Mouse (Mus musculus) bone marrow, adult 2 months (tissue): ENCODE measurements around the gene Zfp462. TPM values are rescaled to one million over a fixed set of nuclear protein-coding genes. Genes with fewer than 3 reads are reported as not detected.
"Not testable (repeated sequence)": the region's sequence is repeated elsewhere in the genome, so short reads cannot be mapped to it uniquely, and the experiment has no call there.

ENCODE experiments used
- H3K27ac ChIP-seq: fragments of 200-500 bp; 2 replicates; pipeline ENCODE4 v1.5.1; 2012; ENCODE audit warnings: low read depth, mild to moderate bottlenecking, control low read depth, inconsistent platforms, low read length; ENCODE audit not compliant: control insufficient read depth, poor library complexity, insufficient read depth
- H3K4me1 ChIP-seq: fragments of 200-500 bp; 2 replicates; pipeline ENCODE4 v1.6.1; 2011; ENCODE audit warnings: low read length; ENCODE audit not compliant: control insufficient read depth, insufficient read depth
- H3K4me3 ChIP-seq: fragments of 200-500 bp; replicated peaks from 2 replicates; pipeline ENCODE3; 2011; ENCODE audit warnings: mild to moderate bottlenecking, low read depth, low read length, control low read depth; ENCODE audit not compliant: control insufficient read depth
- CTCF ChIP-seq: fragments of 200-500 bp; IDR thresholded peaks from 2 replicates; pipeline ENCODE4 v1.5.1; 2011; ENCODE audit warnings: low read length, control low read depth; ENCODE audit not compliant: control insufficient read depth, insufficient read depth
- POLR2A ChIP-seq: fragments of 200-500 bp; IDR thresholded peaks from 2 replicates; pipeline ENCODE4 v1.6.1; 2011; ENCODE audit warnings: low read depth, mild to moderate bottlenecking, control low read depth, low read length, borderline replicate concordance; ENCODE audit not compliant: control insufficient read depth
- WGBS: fragments of 180-500 bp; shearing (Covaris S2); methylation state at CpG from one replicate; pipeline ENCODE4 v1.1.7; 2018; 5-methylcytosine and 5-hydroxymethylcytosine counted together
- polyA plus RNA-seq: library from polyadenylated mRNA; stranded (reverse); fragments of >200 nt; gene quantifications from 2 replicates; pipeline ENCODE4 v1.2.4, GENCODE M21; 2011; ENCODE audit warnings: low replicate concordance; ENCODE audit not compliant: missing spikeins, insufficient read depth, insufficient read length

The Zfp462 gene
- polyA plus RNA-seq, 1 experiment = 2.1 TPM

DNA sequence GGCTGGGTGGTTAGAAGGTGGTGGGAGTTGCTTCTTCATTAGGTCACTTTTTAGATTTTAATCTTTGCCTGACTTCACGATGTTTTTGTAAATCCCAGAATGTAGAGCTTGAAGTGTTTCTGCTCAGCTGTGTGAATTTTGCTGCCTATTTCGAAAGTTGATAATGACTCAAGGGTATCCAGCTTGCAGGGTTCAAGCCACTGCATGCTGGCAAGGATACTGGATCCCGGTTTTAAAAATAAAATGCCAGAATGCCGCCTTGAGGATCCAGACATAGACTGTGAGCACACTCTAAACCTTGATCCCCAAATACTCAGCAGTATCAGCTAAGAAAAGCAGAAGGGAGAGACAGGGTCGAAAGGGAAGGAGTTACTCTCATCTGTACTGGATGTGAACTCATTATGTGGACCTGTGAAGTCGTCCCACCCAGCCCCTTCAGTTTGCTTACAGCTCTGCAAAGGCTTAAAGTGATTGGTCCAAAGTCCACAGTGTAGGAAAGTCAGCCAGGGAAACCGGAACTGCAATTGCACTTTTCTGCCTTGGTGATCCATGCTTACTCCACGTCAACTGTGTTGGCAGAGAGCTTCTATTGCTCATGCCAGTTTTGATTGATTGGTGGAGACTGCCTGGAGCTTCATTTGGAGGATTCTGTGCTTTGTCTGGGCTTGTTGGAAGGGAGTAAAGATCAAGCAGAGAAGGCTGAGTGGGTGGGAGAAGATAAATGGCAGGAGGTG lies 28.1 kb downstream of the Zfp462 start:
- no peak overlapping the region for H3K27ac ChIP-seq
- 70% methylated on average over 8 of the region's 8 CpGs for WGBS

GRCm38 (mm10) chr4:54979771-54980472 lies 35.1 kb downstream of the Zfp462 start:
- no peaks in the 10 kb centered on the region for H3K4me1 ChIP-seq
- 36% methylated on average over 13 of the region's 13 CpGs for WGBS
- TF ChIP-seq CTCF = no peak
- TF ChIP-seq POLR2A = no peak
- H3K4me3 ChIP-seq = no peak overlapping the region
- no peak overlapping the region for H3K27ac ChIP-seq

More for the DNA sequence above, 28.1 kb downstream of the Zfp462 start:
- no peak overlapping the region for H3K4me3 ChIP-seq
- no peak for TF ChIP-seq POLR2A
- no peak for TF ChIP-seq CTCF
- no peaks in the 10 kb centered on the region for H3K4me1 ChIP-seq

DNA sequence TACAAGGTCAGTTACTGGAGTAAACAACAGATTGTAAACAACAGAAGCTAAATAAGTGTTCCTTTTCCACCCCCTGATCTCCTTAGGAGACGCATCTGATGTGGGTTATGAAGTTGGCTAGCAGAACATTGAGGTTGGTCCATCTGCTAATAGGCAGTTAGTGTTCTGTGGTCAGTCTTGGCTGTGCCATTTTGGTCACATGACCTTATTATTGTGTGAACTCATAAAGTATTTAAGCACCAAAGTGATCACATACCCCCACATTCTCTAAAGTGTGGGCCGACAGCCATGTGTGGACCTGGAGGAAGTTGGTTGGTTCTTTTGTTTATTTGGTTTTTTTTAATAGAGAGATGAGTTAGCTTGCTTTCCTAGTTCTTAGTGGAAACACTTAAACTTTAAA lies 39.7 kb downstream of the Zfp462 start:
- 82% methylated on average over 2 of the region's 2 CpGs for WGBS
- Histone ChIP-seq H3K4me1 (no peaks in the 10 kb centered on the region), H3K27ac (no peak overlapping the region), H3K4me3 (no peak overlapping the region)
- TF ChIP-seq POLR2A (no peak), CTCF (no peak)

GRCm38 (mm10) chr4:54986671-54987070 lies 41.8 kb downstream of the Zfp462 start:
- Histone ChIP-seq H3K27ac (no peak overlapping the region), H3K4me3 (no peak overlapping the region), H3K4me1 (no peaks in the 10 kb centered on the region)
- 75% methylated on average over 4 of the region's 4 CpGs for WGBS
- no peak for TF ChIP-seq CTCF
- no peak for TF ChIP-seq POLR2A

- TF ChIP-seq POLR2A (no peak), CTCF (no peak)
- H3K4me1 ChIP-seq = no peaks in the 10 kb centered on the region
- no peak overlapping the region for H3K4me3 ChIP-seq
- WGBS = 76% methylated on average over 3 of the region's 3 CpGs
- H3K27ac ChIP-seq = no peak overlapping the region
Measured at GRCm38 (mm10) chr4:54987256-54987655, 42.4 kb downstream of the Zfp462 start.

DNA sequence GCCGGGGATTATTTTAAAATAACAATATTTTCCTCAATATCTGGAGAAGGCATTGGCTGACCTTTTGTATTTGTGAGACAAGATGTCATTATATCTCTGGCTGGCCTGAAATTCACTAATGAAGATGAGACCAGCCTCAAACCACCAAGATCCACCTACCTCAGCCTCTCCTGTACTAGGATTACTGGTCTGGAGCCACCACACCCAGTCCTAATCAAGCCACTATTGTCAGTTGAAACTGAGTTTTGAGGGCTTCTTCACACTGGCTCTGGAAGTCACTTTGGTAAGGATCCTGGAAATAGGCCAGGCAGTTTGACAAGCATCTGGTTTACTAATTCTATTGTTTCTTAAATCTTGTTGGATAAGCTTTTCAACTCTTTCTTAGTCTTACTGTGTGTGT lies 43.1 kb downstream of the Zfp462 start:
- no peak for TF ChIP-seq POLR2A
- TF ChIP-seq CTCF = no peak
- Histone ChIP-seq H3K4me3 (no peak overlapping the region), H3K4me1 (no peaks in the 10 kb centered on the region), H3K27ac (no peak overlapping the region)
- 90% methylated on average over 1 of the region's 1 CpGs for WGBS

GRCm38 (mm10) chr4:54991973-54992372 lies 47.1 kb downstream of the Zfp462 start:
- TF ChIP-seq POLR2A = no peak
- no peak for TF ChIP-seq CTCF
- Histone ChIP-seq H3K4me1 (no peaks in the 10 kb centered on the region), H3K4me3 (no peak overlapping the region), H3K27ac (no peak overlapping the region)
- 73% methylated on average over 5 of the region's 5 CpGs for WGBS

- H3K27ac ChIP-seq, H3K4me1 ChIP-seq, H3K4me3 ChIP-seq: not testable (repeated sequence)
Measured at GRCm38 (mm10) chr4:54993001-54993400, 48.2 kb downstream of the Zfp462 start.

GRCm38 (mm10) chr4:54995258-54995657 lies 50.4 kb downstream of the Zfp462 start:
- no peak for TF ChIP-seq CTCF
- no peak for TF ChIP-seq POLR2A
- 75% methylated on average over 1 of the region's 1 CpGs for WGBS
- Histone ChIP-seq H3K27ac (no peak overlapping the region), H3K4me3 (no peak overlapping the region), H3K4me1 (no peaks in the 10 kb centered on the region)
